Mouse (Mus musculus): Measurements from ENCODE around the gene Slc29a1. TPM values are rescaled to one million over a fixed set of nuclear protein-coding genes. Genes with fewer than 3 reads are reported as not detected.
A peak's percentile ranks its signal among the peaks of the same experiment; 100 is the strongest.

The Slc29a1 gene
- total RNA-seq, 4 experiments from 2014 or later = 145 to 174 (median 158) TPM

- no peak for DNase-seq
Observed at GRCm38 (mm10) chr17:45589236-45589635, 10.2 kb downstream of the Slc29a1 start.

GRCm38 (mm10) chr17:45588370-45588769 is 11.0 kb downstream of the Slc29a1 start:
- no peak for DNase-seq

GRCm38 (mm10) chr17:45586449-45586837 is 13.0 kb downstream of the Slc29a1 start:
- DNase-seq = no peak

GRCm38 (mm10) chr17:45585725-45586448 is 13.5 kb downstream of the Slc29a1 start:
- no peak for DNase-seq

GRCm38 (mm10) chr17:45584939-45585678 is 14.3 kb downstream of the Slc29a1 start:
- DNase-seq = peak; percentile 83

- peak; percentile 85 for DNase-seq
Observed at GRCm38 (mm10) chr17:45584096-45584896, 15.1 kb downstream of the Slc29a1 start.

GRCm38 (mm10) chr17:45582715-45583355 is 16.6 kb downstream of the Slc29a1 start:
- DNase-seq = no peak

- no peak for DNase-seq
Observed at GRCm38 (mm10) chr17:45582188-45582587, 17.2 kb downstream of the Slc29a1 start.

- no peak for DNase-seq
Observed at GRCm38 (mm10) chr17:45581567-45581983, 17.8 kb downstream of the Slc29a1 start.

- no peak for DNase-seq
Observed at GRCm38 (mm10) chr17:45580958-45581477, 18.4 kb downstream of the Slc29a1 start.

GRCm38 (mm10) chr17:45579554-45579953 is 19.9 kb downstream of the Slc29a1 start:
- DNase-seq = no peak

- no peak for DNase-seq
Observed at GRCm38 (mm10) chr17:45578843-45579242, 20.6 kb downstream of the Slc29a1 start.

GRCm38 (mm10) chr17:45578242-45578641 is 21.2 kb downstream of the Slc29a1 start:
- no peak for DNase-seq

- no peak for DNase-seq
Observed at GRCm38 (mm10) chr17:45575123-45575897, 24.1 kb downstream of the Slc29a1 start.

- peak; percentile 81 for DNase-seq
Observed at GRCm38 (mm10) chr17:45574129-45574761, 25.2 kb downstream of the Slc29a1 start.

GRCm38 (mm10) chr17:45573780-45574123 is 25.7 kb downstream of the Slc29a1 start:
- DNase-seq = peak; percentile 95

- DNase-seq = peak; percentile 96
Observed at GRCm38 (mm10) chr17:45573087-45573779, 26.2 kb downstream of the Slc29a1 start, which contains the start of gene Hsp90ab1. Gene Hsp90ab1, minus strand, starts transcription at chr17:45573271.

- peak; percentile 81 for DNase-seq
Observed at GRCm38 (mm10) chr17:45572103-45573086, 27.0 kb downstream of the Slc29a1 start.

- DNase-seq = no peak
Observed at GRCm38 (mm10) chr17:45569999-45570398, 29.4 kb downstream of the Slc29a1 start.
